Mouse (Mus musculus) hindbrain, embryonic 16.5 days (tissue): ENCODE results near the gene Foxp1. TPM values are rescaled to one million over a fixed set of nuclear protein-coding genes. Genes with fewer than 3 reads are reported as not detected.
A peak's percentile ranks its signal among the peaks of the same experiment; 100 is the strongest.

Source experiments
- ATAC-seq: fragments of 200-750 bp; cut with Nextera tagmentation; 2 replicates; pipeline ENCODE4 v1.8.0; 2017; ENCODE audit warnings: moderate TSS enrichment, moderate library complexity
- H3K27ac ChIP-seq: fragments of 300-500 bp; sonication (generic); 2 replicates; pipeline ENCODE4 v1.5.1; 2014; ENCODE audit warnings: low read depth, mild to moderate bottlenecking, control low read depth, low read length, moderate library complexity
- H3K27me3 ChIP-seq: fragments of 300-500 bp; sonication (generic); replicated peaks from 2 replicates; pipeline ENCODE4 v1.6.1; 2014; ENCODE audit warnings: low read length; ENCODE audit not compliant: control insufficient read depth, insufficient read depth
- H3K36me3 ChIP-seq: fragments of 300-500 bp; sonication (generic); 2 replicates; pipeline ENCODE4 v1.6.1; 2014; ENCODE audit warnings: mild to moderate bottlenecking, low read length, moderate library complexity, mixed read lengths; ENCODE audit not compliant: control insufficient read depth, insufficient read depth
- H3K4me1 ChIP-seq: fragments of 300-500 bp; sonication (generic); 2 replicates; pipeline ENCODE4 v1.6.1; 2014; ENCODE audit warnings: low read depth, low read length; ENCODE audit not compliant: control insufficient read depth, insufficient read depth
- H3K4me2 ChIP-seq: fragments of 300-500 bp; sonication (generic); 2 replicates; pipeline ENCODE4 v1.6.1; 2014; ENCODE audit warnings: mild to moderate bottlenecking, low read length, control low read depth, moderate library complexity
- H3K4me3 ChIP-seq: fragments of 300-500 bp; sonication (generic); 2 replicates; pipeline ENCODE4 v1.5.1; 2014; ENCODE audit warnings: mild to moderate bottlenecking, low read length, control low read depth, moderate library complexity
- H3K9ac ChIP-seq: fragments of 300-500 bp; sonication (generic); 2 replicates; pipeline ENCODE4 v1.6.1; 2014; ENCODE audit warnings: low read depth, mild to moderate bottlenecking, control low read depth, low read length, moderate library complexity
- H3K9me3 ChIP-seq: fragments of 300-500 bp; sonication (generic); 2 replicates; pipeline ENCODE4 v1.6.1; 2014; ENCODE audit warnings: mild to moderate bottlenecking, low read length, moderate library complexity; ENCODE audit not compliant: control insufficient read depth
- whole genome bisulfite sequencing: fragments of 180-500 bp; shearing (Covaris S2); extraction: QIAGEN DNeasy Blood & Tissue Kit; methylation state at CpG from one replicate; pipeline ENCODE4 v1.1.7; 2014; 5-methylcytosine and 5-hydroxymethylcytosine counted together
- polyA plus RNA-seq: library from polyadenylated mRNA; unstranded; fragments of >200 nt; fragmentation: Nextera tagmentation; extraction: Ambion mirVana; gene quantifications from 2 replicates; pipeline ENCODE4 v1.2.1, GENCODE M21; 2015

Foxp1 gene
- polyA plus RNA-seq, 1 experiment from 2014 or later: 47.8 TPM

- Histone ChIP-seq H3K4me1 (peaks cover 6% of the 10 kb centered on the region; the same call in 1 of the 2 replicates), H3K27me3 (no peaks in the 10 kb centered on the region), H3K4me2 (no peak overlapping the region; the same call in 1 of the 2 replicates), H3K4me3 (no peak overlapping the region), H3K9me3 (no peaks in the 10 kb centered on the region), H3K36me3 (no peaks in the 10 kb centered on the region), H3K27ac (no peak overlapping the region), H3K9ac (no peak overlapping the region)
- peak; percentile 45; the same call in 1 of the 2 replicates for ATAC-seq
- WGBS: 37% methylated on average over 15 of the region's 15 CpGs
These were observed 239.5 kb downstream of the Foxp1 start for GRCm38 (mm10) chr6:99282866-99283657.

DNA sequence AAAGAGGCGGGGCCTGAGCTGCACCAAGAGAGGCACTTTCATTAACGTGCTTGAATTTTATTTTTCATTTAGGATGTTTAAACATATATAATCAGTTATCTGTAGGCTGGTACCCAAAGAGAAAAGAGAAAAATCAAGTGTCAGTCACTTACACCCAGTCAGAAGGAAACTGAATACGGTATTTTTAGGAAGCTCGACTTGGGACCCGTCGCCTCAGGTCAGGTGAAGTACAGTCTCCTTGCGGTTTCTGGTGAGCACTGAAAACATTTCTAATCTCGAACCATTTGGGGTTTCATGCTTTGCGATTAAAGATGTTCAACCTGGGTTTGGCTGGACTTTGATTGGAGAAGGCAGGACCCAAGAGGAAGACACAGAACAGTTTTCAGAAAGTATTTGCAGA, 241.1 kb downstream of the Foxp1 start:
- no peak overlapping the region for H3K4me3 ChIP-seq
- H3K4me2 ChIP-seq: no peak overlapping the region
- no peak overlapping the region for H3K9ac ChIP-seq
- H3K27ac ChIP-seq: no peak overlapping the region
- H3K4me1 ChIP-seq: peaks cover 6% of the 10 kb centered on the region; the same call in 1 of the 2 replicates
- H3K27me3 ChIP-seq: no peaks in the 10 kb centered on the region
- no peaks in the 10 kb centered on the region for H3K9me3 ChIP-seq
- 93% methylated on average over 9 of the region's 9 CpGs for WGBS
- H3K36me3 ChIP-seq: no peaks in the 10 kb centered on the region
- ATAC-seq: no peak

DNA sequence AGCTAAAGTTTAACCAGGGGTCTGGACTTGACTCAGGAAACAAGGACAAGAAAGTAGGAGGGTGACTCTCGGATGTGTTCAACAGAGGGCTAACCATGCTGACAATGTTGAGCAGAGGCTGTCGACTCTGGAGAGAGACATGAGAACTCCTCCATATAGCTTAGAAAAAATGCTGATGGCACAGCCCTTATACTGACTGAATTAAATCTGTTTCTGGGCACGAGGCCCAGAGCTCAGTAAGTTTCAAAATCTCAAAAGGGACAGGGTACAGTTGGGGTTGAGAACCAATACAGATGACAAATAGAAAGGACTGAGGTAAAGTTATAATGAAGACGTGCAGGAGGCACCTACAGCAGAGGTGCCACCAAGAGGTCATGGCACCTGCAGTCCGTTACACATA, 241.9 kb downstream of the Foxp1 start:
- 62% methylated on average over 5 of the region's 5 CpGs for WGBS
- Histone ChIP-seq H3K4me1 (peaks cover 6% of the 10 kb centered on the region; the same call in 1 of the 2 replicates), H3K4me2 (no peak overlapping the region), H3K4me3 (no peak overlapping the region), H3K9me3 (no peaks in the 10 kb centered on the region), H3K27ac (no peak overlapping the region), H3K36me3 (no peaks in the 10 kb centered on the region), H3K9ac (no peak overlapping the region), H3K27me3 (no peaks in the 10 kb centered on the region)
- no peak for ATAC-seq

DNA sequence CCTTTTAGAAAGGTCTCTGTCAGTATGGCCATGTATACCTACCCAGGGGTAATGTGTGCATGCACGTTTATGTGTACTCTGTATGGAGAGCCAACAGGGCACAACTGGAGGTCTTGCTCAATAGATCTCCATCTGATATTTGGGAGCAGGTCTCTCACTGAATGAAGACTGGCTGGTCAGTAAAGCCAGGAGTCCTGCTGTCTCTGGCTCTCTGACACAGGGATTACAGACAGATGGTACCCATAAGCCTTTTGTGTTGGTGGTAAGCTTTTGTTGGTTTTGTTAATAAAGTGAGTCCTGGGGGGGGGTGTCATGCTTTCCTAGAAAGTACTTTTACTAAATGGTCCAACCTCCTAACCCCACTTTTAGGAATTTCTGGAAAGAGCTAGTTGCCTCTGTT, 245.3 kb downstream of the Foxp1 start:
- WGBS: 87% methylated on average over 1 of the region's 1 CpGs
- ATAC-seq: no peak
- H3K27me3 ChIP-seq: no peaks in the 10 kb centered on the region
- H3K4me3 ChIP-seq: no peak overlapping the region
- H3K9me3 ChIP-seq: no peaks in the 10 kb centered on the region
- H3K4me2 ChIP-seq: no peak overlapping the region
- no peak overlapping the region for H3K27ac ChIP-seq
- no peak overlapping the region for H3K9ac ChIP-seq
- H3K36me3 ChIP-seq: no peaks in the 10 kb centered on the region
- no peaks in the 10 kb centered on the region for H3K4me1 ChIP-seq

DNA sequence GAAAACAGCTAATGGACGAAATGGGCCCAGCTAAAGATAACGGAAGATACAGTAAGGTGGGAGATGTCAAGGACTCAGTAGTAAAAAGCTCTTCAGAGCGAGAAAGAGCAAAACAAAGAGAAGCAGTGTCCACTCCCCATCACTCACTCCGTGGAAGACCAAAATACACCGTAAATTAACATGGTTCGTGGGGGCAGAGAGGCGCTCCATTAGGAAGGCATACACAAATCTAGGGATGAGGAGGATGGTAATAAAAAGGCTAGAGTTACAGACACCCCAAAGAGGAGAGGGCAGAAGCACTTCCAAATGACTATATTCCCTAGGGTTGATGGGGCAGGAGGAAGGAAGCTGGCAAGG, 246.2 kb downstream of the Foxp1 start:
- Histone ChIP-seq H3K27me3 (no peaks in the 10 kb centered on the region), H3K4me2 (no peak overlapping the region), H3K27ac (no peak overlapping the region), H3K9me3 (no peaks in the 10 kb centered on the region), H3K9ac (no peak overlapping the region), H3K4me3 (no peak overlapping the region), H3K36me3 (no peaks in the 10 kb centered on the region), H3K4me1 (no peaks in the 10 kb centered on the region)
- WGBS: 76% methylated on average over 7 of the region's 7 CpGs
- no peak for ATAC-seq

- H3K4me1 ChIP-seq: no peaks in the 10 kb centered on the region
- H3K27ac ChIP-seq: no peak overlapping the region
- H3K4me2 ChIP-seq: no peak overlapping the region
- 57% methylated on average over 21 of the region's 21 CpGs for WGBS
- no peak for ATAC-seq
- no peaks in the 10 kb centered on the region for H3K9me3 ChIP-seq
- H3K9ac ChIP-seq: no peak overlapping the region
- no peaks in the 10 kb centered on the region for H3K36me3 ChIP-seq
- H3K4me3 ChIP-seq: no peak overlapping the region
- H3K27me3 ChIP-seq: no peaks in the 10 kb centered on the region
These were observed 246.9 kb downstream of the Foxp1 start for GRCm38 (mm10) chr6:99275381-99276296.

- H3K4me2 ChIP-seq: no peak overlapping the region
- no peak overlapping the region for H3K27ac ChIP-seq
- no peak overlapping the region for H3K9ac ChIP-seq
- H3K9me3 ChIP-seq: no peaks in the 10 kb centered on the region
- H3K4me1 ChIP-seq: no peaks in the 10 kb centered on the region
- no peak for ATAC-seq
- WGBS: 94% methylated on average over 5 of the region's 5 CpGs
- H3K27me3 ChIP-seq: no peaks in the 10 kb centered on the region
- no peaks in the 10 kb centered on the region for H3K36me3 ChIP-seq
- H3K4me3 ChIP-seq: no peak overlapping the region
These were observed 247.9 kb downstream of the Foxp1 start for GRCm38 (mm10) chr6:99274667-99275066.

GRCm38 (mm10) chr6:99274222-99274621, 248.3 kb downstream of the Foxp1 start:
- H3K4me3 ChIP-seq: no peak overlapping the region
- H3K27me3 ChIP-seq: no peaks in the 10 kb centered on the region
- H3K27ac ChIP-seq: no peak overlapping the region
- H3K4me1 ChIP-seq: no peaks in the 10 kb centered on the region
- no peak for ATAC-seq
- H3K36me3 ChIP-seq: no peaks in the 10 kb centered on the region
- H3K4me2 ChIP-seq: no peak overlapping the region
- H3K9me3 ChIP-seq: no peaks in the 10 kb centered on the region
- no peak overlapping the region for H3K9ac ChIP-seq
- WGBS: 86% methylated on average over 6 of the region's 6 CpGs

- 87% methylated on average over 5 of the region's 5 CpGs for WGBS
- no peaks in the 10 kb centered on the region for H3K9me3 ChIP-seq
- no peak overlapping the region for H3K27ac ChIP-seq
- H3K27me3 ChIP-seq: no peaks in the 10 kb centered on the region
- no peak for ATAC-seq
- no peak overlapping the region for H3K9ac ChIP-seq
- H3K4me3 ChIP-seq: no peak overlapping the region
- peaks cover 3% of the 10 kb centered on the region; the same call in 1 of the 2 replicates for H3K4me1 ChIP-seq
- no peaks in the 10 kb centered on the region for H3K36me3 ChIP-seq
- H3K4me2 ChIP-seq: no peak overlapping the region
These were observed 249.3 kb downstream of the Foxp1 start for GRCm38 (mm10) chr6:99273177-99273576.
